Mouse (Mus musculus) testis, adult 2 months (tissue): ENCODE results near the gene Tm6sf1.

Experiments used
- CTCF ChIP-seq: fragments of 200-500 bp; IDR thresholded peaks from 2 replicates; pipeline ENCODE4 v1.5.1; 2012; ENCODE audit warnings: low read depth, mild to moderate bottlenecking, inconsistent platforms, low read length, moderate library complexity; ENCODE audit not compliant: control insufficient read depth, insufficient read depth, insufficient replicate concordance
- POLR2A ChIP-seq: fragments of 200-500 bp; IDR thresholded peaks from 2 replicates; pipeline ENCODE4 v1.6.1; 2012; ENCODE audit warnings: low read depth, mild to moderate bottlenecking, inconsistent platforms, low read length, moderate library complexity; ENCODE audit not compliant: control insufficient read depth

DNA sequence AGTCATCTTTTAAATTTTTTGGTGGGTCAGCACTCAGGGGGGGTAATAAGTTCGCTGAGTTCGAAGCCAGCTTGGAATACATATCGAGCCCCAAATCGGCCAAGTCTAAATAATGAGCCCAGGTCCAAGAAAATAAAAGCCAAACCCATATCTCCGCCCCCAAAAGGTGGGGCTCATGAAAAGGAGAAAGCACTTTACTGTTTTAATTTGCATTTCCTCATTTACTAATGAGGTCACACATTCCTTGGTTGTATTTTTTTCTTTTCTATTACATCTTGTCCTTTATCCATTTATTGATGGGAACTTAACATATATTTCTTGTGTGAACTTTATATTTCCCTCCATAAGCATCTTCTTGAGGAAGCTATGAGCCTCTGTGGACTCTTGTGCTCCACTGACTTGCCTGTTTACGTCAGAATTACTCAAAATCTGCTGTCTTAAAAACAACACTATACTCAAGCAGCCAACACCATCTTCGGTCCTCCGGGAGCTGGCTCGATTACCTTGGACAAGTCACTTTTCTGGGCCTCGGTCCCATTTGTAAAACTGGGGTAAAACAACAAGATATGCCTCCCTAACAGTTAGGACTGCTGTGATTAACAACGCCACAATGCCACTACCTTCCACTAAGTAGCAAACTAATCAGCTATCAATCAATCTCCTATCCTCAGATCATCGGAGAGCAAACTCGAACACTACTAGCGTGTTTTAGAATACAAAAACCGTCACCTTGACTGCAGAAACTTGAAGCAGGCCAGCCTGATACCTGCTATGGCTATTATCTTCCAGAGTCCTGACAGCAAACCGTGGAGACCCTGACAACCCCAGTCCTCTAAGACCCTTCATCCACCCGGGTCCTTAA, 30.8 kb upstream of the Tm6sf1 start:
- no peak for TF ChIP-seq CTCF
- TF ChIP-seq POLR2A: no peak
